8 mouse cellular contexts compared by ENCODE assay signal in genomic region chr7:98361662-98362061, GRCm38 (mm10). TPM values are rescaled to one million over a fixed set of nuclear protein-coding genes. Genes with fewer than 3 reads are reported as not detected.
DNase-seq lines count a peak whose midpoint lies in the region; ATAC-seq lines count a peak whose summit lies in the region.

No protein-coding gene starts in this region.

- no peaks in the 10 kb centered on the region for H3K27me3 ChIP-seq in lung, embryonic 15.5 days
- H3K27me3 ChIP-seq in forebrain, embryonic 11.5 days (ENCODE audit: control insufficient read depth, insufficient read depth, low read length): no peaks in the 10 kb centered on the region
- no peaks in the 10 kb centered on the region for H3K27me3 ChIP-seq in limb, embryonic 12.5 days
- H3K27me3 ChIP-seq in neural tube, embryonic 15.5 days (replicated peaks): no peaks in the 10 kb centered on the region

- ATAC-seq in lung, embryonic 15.5 days (ENCODE audit: borderline replicate concordance, extremely low read depth, low FRiP score, low TSS enrichment): peak; percentile 6; the same call in 1 of the 2 replicates
- ATAC-seq in forebrain, embryonic 11.5 days (replicated peaks; ENCODE audit: low FRiP score): no peak
- no peak for ATAC-seq in limb, embryonic 12.5 days (ENCODE audit: insufficient number of reproducible peaks, insufficient read depth, low FRiP score, low TSS enrichment, low read depth)
- no peak for ATAC-seq in neural tube, embryonic 15.5 days (ENCODE audit: low FRiP score)

- no peak for DNase-seq in lung, postnatal 4 days
- DNase-seq in forebrain, embryonic 11.5 days (ENCODE audit: low spot score): no peak
- no peak for DNase-seq in cerebellum, postnatal 4 days (ENCODE audit: low spot score in 2 of 2)
- no peak for DNase-seq in gastrocnemius, postnatal 25 days
- DNase-seq in c-Kit-positive CD71-positive TER-119-positive erythroid progenitor cells, embryonic 14.5 days (ENCODE audit: low spot score): no peak

- 9% methylated on average over 2 of the region's 2 CpGs for WGBS in lung, embryonic 15.5 days
- 52% methylated on average over 2 of the region's 2 CpGs for WGBS in forebrain, embryonic 11.5 days
- 12% methylated on average over 2 of the region's 2 CpGs for WGBS in limb, embryonic 12.5 days
- WGBS in neural tube, embryonic 15.5 days: 63% methylated on average over 2 of the region's 2 CpGs

- peak overlapping the region; percentile 92 for H3K4me2 ChIP-seq in lung, embryonic 15.5 days
- H3K4me2 ChIP-seq in forebrain, embryonic 11.5 days (ENCODE audit: low read depth, low read length, severe bottlenecking): peak overlapping the region; percentile 87; the same call in 1 of the 2 replicates
- peak overlapping the region; percentile 74 for H3K4me2 ChIP-seq in limb, embryonic 12.5 days
- peak overlapping the region; percentile 97 for H3K4me2 ChIP-seq in neural tube, embryonic 15.5 days

- H3K4me1 ChIP-seq in lung, embryonic 15.5 days: peaks cover 21% of the 10 kb centered on the region
- peaks cover 12% of the 10 kb centered on the region for H3K4me1 ChIP-seq in forebrain, embryonic 11.5 days (replicated peaks; ENCODE audit: control insufficient read depth, insufficient read depth, low read length)
- peaks cover 43% of the 10 kb centered on the region for H3K4me1 ChIP-seq in limb, embryonic 12.5 days (replicated peaks)
- H3K4me1 ChIP-seq in neural tube, embryonic 15.5 days: peaks cover 31% of the 10 kb centered on the region

- H3K36me3 ChIP-seq in lung, embryonic 15.5 days: no peaks in the 10 kb centered on the region
- no peaks in the 10 kb centered on the region for H3K36me3 ChIP-seq in forebrain, embryonic 11.5 days (ENCODE audit: control insufficient read depth, insufficient read depth, low read length)
- peaks cover 4% of the 10 kb centered on the region; the same call in 1 of the 2 replicates for H3K36me3 ChIP-seq in limb, embryonic 12.5 days
- no peaks in the 10 kb centered on the region for H3K36me3 ChIP-seq in neural tube, embryonic 15.5 days

- H3K27ac ChIP-seq in lung, embryonic 15.5 days: peak overlapping the region; percentile 87
- no peak overlapping the region for H3K27ac ChIP-seq in forebrain, embryonic 11.5 days (ENCODE audit: low read depth, low read length)
- H3K27ac ChIP-seq in limb, embryonic 12.5 days: peak overlapping the region; percentile 76
- peak overlapping the region; percentile 87; the same call in 1 of the 2 replicates for H3K27ac ChIP-seq in neural tube, embryonic 15.5 days (replicated peaks)

- H3K9ac ChIP-seq in lung, embryonic 15.5 days: no peak overlapping the region
- no peak overlapping the region for H3K9ac ChIP-seq in forebrain, embryonic 11.5 days (ENCODE audit: low read length)
- H3K9ac ChIP-seq in limb, embryonic 12.5 days (replicated peaks): peak overlapping the region; percentile 83; the same call in 1 of the 2 replicates
- peak overlapping the region; percentile 68; the same call in 1 of the 2 replicates for H3K9ac ChIP-seq in neural tube, embryonic 15.5 days (replicated peaks)

- no peaks in the 10 kb centered on the region for H3K9me3 ChIP-seq in lung, embryonic 15.5 days
- no peaks in the 10 kb centered on the region for H3K9me3 ChIP-seq in forebrain, embryonic 11.5 days (ENCODE audit: control insufficient read depth, low read length)
- no peaks in the 10 kb centered on the region for H3K9me3 ChIP-seq in limb, embryonic 12.5 days
- H3K9me3 ChIP-seq in neural tube, embryonic 15.5 days (replicated peaks): no peaks in the 10 kb centered on the region

- peak overlapping the region; percentile 68 for H3K4me3 ChIP-seq in lung, embryonic 15.5 days
- peak overlapping the region; percentile 64 for H3K4me3 ChIP-seq in forebrain, embryonic 11.5 days (ENCODE audit: low read depth, low read length)
- H3K4me3 ChIP-seq in limb, embryonic 12.5 days (replicated peaks): peak overlapping the region; percentile 77
- H3K4me3 ChIP-seq in neural tube, embryonic 15.5 days (replicated peaks): peak overlapping the region; percentile 68

RNA-seq across cellular contexts. Expression of gene Tsku, which starts 0.5 kb away (rescaled TPM):
- 9.0 and 9.1 TPM in 2 replicates for polyA plus RNA-seq in lung, embryonic 15.5 days (2015; fragmentation: Nextera tagmentation; extraction: Ambion mirVana)
- 9.0 and 9.4 TPM in 2 replicates for polyA plus RNA-seq in forebrain, embryonic 11.5 days (2014; fragmentation: Nextera tagmentation; extraction: Ambion mirVana)
- polyA plus RNA-seq in limb, embryonic 12.5 days (2016; fragmentation: Nextera tagmentation; extraction: Ambion mirVana): 15.4 and 16.7 TPM in 2 replicates
- 6.3 and 7.1 TPM in 2 replicates for polyA plus RNA-seq in neural tube, embryonic 15.5 days (2015; fragmentation: Nextera tagmentation; extraction: Ambion mirVana)
- 1 to 10 TPM; 1.3 to 1.6 TPM for total RNA-seq in gastrocnemius, postnatal 25 days (2021)

RNA-seq across cellular contexts. Expression of gene Acer3, which starts 40.7 kb away (rescaled TPM):
- 26.0 and 28.3 TPM in 2 replicates for polyA plus RNA-seq in lung, embryonic 15.5 days (2015; fragmentation: Nextera tagmentation; extraction: Ambion mirVana)
- 16.3 and 16.5 TPM in 2 replicates for polyA plus RNA-seq in forebrain, embryonic 11.5 days (2014; fragmentation: Nextera tagmentation; extraction: Ambion mirVana)
- 25.4 and 27.5 TPM in 2 replicates for polyA plus RNA-seq in limb, embryonic 12.5 days (2016; fragmentation: Nextera tagmentation; extraction: Ambion mirVana)
- 28.3 and 28.4 TPM in 2 replicates for polyA plus RNA-seq in neural tube, embryonic 15.5 days (2015; fragmentation: Nextera tagmentation; extraction: Ambion mirVana)
- 1 to 10 TPM; 4.5 to 5.0 TPM for total RNA-seq in gastrocnemius, postnatal 25 days (2021)

Comparison
In these comparisons a context has a peak if more than half of its experiments do, and no peak if none do; other contexts are left out.
1. H3K9ac ChIP-seq: peak in limb, embryonic 12.5 days (single experiment) and neural tube, embryonic 15.5 days (single experiment); none in lung, embryonic 15.5 days (single experiment) and forebrain, embryonic 11.5 days (single experiment).
2. Peak in every context shown above with its lines, with median percentiles within 50 percentile points of each other: H3K4me2 ChIP-seq and H3K4me3 ChIP-seq.